Mouse (Mus musculus) cortical plate, adult 2 months (tissue): ENCODE measurements around the gene Gpr173. TPM values are rescaled to one million over a fixed set of nuclear protein-coding genes. Genes with fewer than 3 reads are reported as not detected.
A peak's percentile ranks its signal among the peaks of the same experiment; 100 is the strongest.
"Not testable (repeated sequence)": the region's sequence is repeated elsewhere in the genome, so short reads cannot be mapped to it uniquely, and the experiment has no call there.

Experiments
- H3K27ac ChIP-seq: fragments of 200-500 bp; 2 replicates; pipeline ENCODE4 v1.5.1; 2012; ENCODE audit warnings: low read length, control low read depth, inconsistent platforms; ENCODE audit not compliant: insufficient read depth
- H3K4me1 ChIP-seq: fragments of 200-500 bp; 2 replicates; pipeline ENCODE4 v1.6.1; 2011; ENCODE audit warnings: low read length; ENCODE audit not compliant: control insufficient read depth, insufficient read depth
- H3K4me3 ChIP-seq: fragments of 200-500 bp; 2 replicates; pipeline ENCODE4 v1.5.1; 2011; ENCODE audit warnings: mild to moderate bottlenecking, low read length, control low read depth; ENCODE audit not compliant: insufficient read depth
- CTCF ChIP-seq: fragments of 200-500 bp; IDR thresholded peaks from 2 replicates; pipeline ENCODE4 v1.5.1; 2011; ENCODE audit warnings: mild to moderate bottlenecking, control low read depth, low read length; ENCODE audit not compliant: insufficient read depth; ENCODE audit errors: extremely low read depth
- POLR2A ChIP-seq: fragments of 200-500 bp; IDR thresholded peaks from 2 replicates; pipeline ENCODE4 v1.6.1; 2011; ENCODE audit warnings: mild to moderate bottlenecking, low read length, control low read depth; ENCODE audit not compliant: insufficient read depth; ENCODE audit errors: extremely low read depth
- polyA plus RNA-seq: library from polyadenylated mRNA; depleted of rRNA; stranded (reverse); fragments of >200 nt; gene quantifications from 2 replicates; pipeline ENCODE4 v1.2.3, GENCODE M21; 2012

Gpr173 gene
- polyA plus RNA-seq, 1 experiment, result 8.7 TPM

DNA sequence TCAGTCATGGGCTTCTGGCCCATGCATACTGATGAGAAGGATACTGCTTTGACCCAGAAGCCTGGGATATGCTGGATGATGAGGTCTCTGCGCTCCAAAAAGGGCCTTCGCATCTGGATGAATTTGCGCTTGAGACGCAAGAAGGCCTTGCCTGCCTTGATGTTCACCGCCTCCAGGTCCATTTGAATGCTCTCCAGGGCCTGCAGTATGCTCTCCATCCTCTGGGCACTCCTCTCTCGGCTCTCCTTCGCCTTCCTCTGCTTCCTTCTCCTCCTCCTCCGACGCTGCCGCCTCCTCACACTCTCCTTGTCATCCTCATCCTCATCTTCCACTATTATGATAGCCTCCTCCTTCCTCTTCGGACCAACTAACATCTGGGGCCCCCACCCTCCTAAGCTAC is 27.0 kb downstream of the Gpr173 start:
- TF ChIP-seq POLR2A (no peak), CTCF (no peak)
- Histone ChIP-seq H3K27ac (peak overlapping the region; percentile 26), H3K4me1 (peaks cover 4% of the 10 kb centered on the region; the same call in 1 of the 2 replicates), H3K4me3 (peak overlapping the region; percentile 72)

DNA sequence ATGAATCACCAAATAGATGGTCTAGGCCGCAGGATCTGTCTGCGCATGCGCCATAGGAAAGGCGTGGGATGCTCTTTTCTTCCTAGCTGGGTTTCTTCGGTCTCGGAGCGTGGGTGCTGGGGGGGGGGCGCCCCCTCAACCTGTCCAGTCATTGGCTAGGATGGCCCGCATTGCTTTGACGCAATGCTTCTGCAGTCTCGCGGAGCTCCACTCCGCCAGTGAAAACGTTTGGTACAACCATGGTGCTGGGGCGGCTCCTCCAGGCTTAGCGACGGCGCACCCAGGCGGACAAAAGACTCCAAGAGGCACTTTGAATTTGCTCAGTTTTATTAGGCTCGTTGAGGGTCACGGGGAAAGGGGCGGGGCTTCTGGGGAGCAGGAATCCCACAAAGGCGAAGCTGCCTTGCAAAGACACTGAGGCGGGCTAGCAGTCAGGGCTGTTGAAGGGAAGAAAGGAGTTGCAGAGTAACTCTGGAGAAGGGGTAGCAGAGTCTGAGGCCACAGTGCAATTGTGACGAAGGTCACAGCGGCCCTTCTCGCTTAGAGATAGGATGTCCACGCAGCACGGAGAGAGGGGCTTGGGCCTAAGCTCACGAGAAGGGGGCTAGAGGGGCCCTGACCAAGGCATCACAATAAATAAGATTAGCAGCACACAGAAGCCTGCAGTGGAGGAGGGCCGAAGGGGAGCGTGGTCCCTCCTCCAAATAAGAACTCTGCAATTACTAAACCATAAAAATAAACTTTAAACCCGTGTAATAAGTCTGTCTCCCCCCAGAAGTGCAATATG is 31.8 kb downstream of the Gpr173 start:
- peak overlapping the region; percentile 10 for H3K4me3 ChIP-seq
- H3K27ac ChIP-seq, result peak overlapping the region; percentile 47
- peaks cover 4% of the 10 kb centered on the region; the same call in 1 of the 2 replicates for H3K4me1 ChIP-seq
- TF ChIP-seq POLR2A, result peak; percentile 57
- no peak for TF ChIP-seq CTCF

DNA sequence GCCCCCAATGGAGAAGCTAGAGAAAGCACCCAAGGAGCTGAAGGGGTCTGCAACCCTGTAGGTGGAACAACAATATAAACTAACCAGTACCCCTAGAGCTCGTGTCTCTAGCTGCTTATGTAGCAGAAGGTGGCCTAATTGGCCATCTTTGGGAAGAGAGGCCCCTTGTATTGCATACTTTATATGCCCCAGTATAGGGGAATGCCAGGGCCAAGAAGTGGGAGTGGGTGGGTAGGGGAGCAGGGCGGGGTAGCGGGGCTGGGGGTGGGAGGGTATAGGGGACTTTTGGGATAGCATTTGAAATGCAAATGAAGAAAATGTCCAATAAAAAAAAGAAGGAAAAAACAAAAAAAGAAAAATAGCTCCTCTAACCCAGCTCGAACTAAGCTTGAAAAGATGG is 32.4 kb downstream of the Gpr173 start:
- H3K27ac ChIP-seq, H3K4me3 ChIP-seq, H3K4me1 ChIP-seq: not testable (repeated sequence)

- not testable (repeated sequence) for H3K27ac ChIP-seq
These were observed 39.1 kb downstream of the Gpr173 start for GRCm38 (mm10) chrX:152329400-152329799.

GRCm38 (mm10) chrX:152327689-152328052 is 40.8 kb downstream of the Gpr173 start:
- H3K27ac ChIP-seq, result no peak overlapping the region

More at GRCm38 (mm10) chrX:152329400-152329799, 39.1 kb downstream of the Gpr173 start:
- H3K4me3 ChIP-seq, H3K4me1 ChIP-seq: not testable (repeated sequence)

GRCm38 (mm10) chrX:152326996-152327688 is 41.4 kb downstream of the Gpr173 start, which contains the start of gene Kantr:
TSS of gene Kantr (minus strand) at chrX:152327495.
- H3K4me3 ChIP-seq, result peak within 1 kb of the TSS; percentile 43
- no peak within 1 kb of the TSS for H3K27ac ChIP-seq
- TF ChIP-seq POLR2A (peak; percentile 87), CTCF (no peak)
- no peaks in the 10 kb centered on the region for H3K4me1 ChIP-seq

More at GRCm38 (mm10) chrX:152327689-152328052, 40.8 kb downstream of the Gpr173 start:
- H3K4me1 ChIP-seq, result no peaks in the 10 kb centered on the region
- TF ChIP-seq CTCF (no peak), POLR2A (no peak)
- peak overlapping the region; percentile 43; the same call in 1 of the 2 replicates for H3K4me3 ChIP-seq

GRCm38 (mm10) chrX:152323584-152323983 is 44.9 kb downstream of the Gpr173 start:
- TF ChIP-seq POLR2A (no peak), CTCF (no peak)
- Histone ChIP-seq H3K27ac (no peak overlapping the region), H3K4me3 (no peak overlapping the region), H3K4me1 (no peaks in the 10 kb centered on the region)

DNA sequence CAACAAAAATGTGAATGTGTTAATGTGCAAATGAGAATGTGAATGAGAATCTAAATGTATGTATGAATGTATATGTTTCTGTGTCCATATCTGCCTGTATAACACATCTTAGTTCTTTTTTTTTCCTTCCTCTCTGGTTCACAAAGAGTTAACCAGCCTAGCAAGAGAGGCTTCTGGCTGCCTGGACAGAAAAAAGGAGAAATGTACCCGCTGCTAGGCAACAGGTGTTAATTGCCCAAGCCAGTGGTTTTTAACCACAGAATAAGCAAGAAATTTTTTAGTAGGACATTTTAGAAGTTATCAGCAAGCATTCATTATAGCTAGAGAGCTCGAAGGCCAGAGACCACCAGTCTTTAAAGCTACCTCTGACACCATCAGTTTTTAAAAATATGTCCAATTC is 45.7 kb downstream of the Gpr173 start:
- Histone ChIP-seq H3K4me1 (no peaks in the 10 kb centered on the region), H3K4me3 (no peak overlapping the region), H3K27ac (no peak overlapping the region)
- TF ChIP-seq CTCF (no peak), POLR2A (no peak)

GRCm38 (mm10) chrX:152320535-152320934 is 48.0 kb downstream of the Gpr173 start:
- Histone ChIP-seq H3K27ac (no peak overlapping the region), H3K4me3 (no peak overlapping the region), H3K4me1 (no peaks in the 10 kb centered on the region)
- TF ChIP-seq POLR2A (no peak), CTCF (no peak)

DNA sequence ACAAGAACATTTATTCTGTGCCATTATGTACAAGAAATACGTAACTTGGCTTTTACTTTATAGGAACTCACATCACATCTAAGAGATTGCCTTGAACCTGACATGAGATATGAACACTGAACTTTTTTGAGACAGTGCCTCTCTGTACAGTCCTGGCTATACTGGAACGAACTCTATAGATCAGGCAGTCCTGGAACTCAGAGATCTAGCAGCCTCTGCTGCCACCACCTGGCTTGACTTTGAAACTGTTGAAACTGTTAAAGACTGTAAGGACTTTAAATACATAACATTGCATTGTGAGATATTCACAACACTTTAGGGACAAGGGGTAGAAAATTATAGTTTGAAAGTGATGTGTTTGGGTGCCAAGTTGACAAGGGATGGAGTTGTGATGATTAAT is 60.6 kb downstream of the Gpr173 start:
- peak; percentile 35; the same call in 1 of the 2 replicates for TF ChIP-seq CTCF
- TF ChIP-seq POLR2A, result no peak
- Histone ChIP-seq H3K27ac (no peak overlapping the region), H3K4me1 (no peaks in the 10 kb centered on the region), H3K4me3 (no peak overlapping the region)
